Mouse (Mus musculus): Measurements from ENCODE around the gene Adamtsl5. TPM values are rescaled to one million over a fixed set of nuclear protein-coding genes. Genes with fewer than 3 reads are reported as not detected.
"Not testable (repeated sequence)": the region's sequence is repeated elsewhere in the genome, so short reads cannot be mapped to it uniquely, and the experiment has no call there.

Adamtsl5 gene
- polyA plus RNA-seq, 1 experiment from 2014 or later: 0.31 TPM

- Histone ChIP-seq H3K27ac (ENCODE audit: low read depth, low read length) (no peak overlapping the region), H3K9ac (ENCODE audit: low read length) (no peak overlapping the region), H3K36me3 (ENCODE audit: control insufficient read depth, insufficient read depth, low read length) (no peaks in the 10 kb centered on the region), H3K9me3 (ENCODE audit: control insufficient read depth, low read length) (no peaks in the 10 kb centered on the region), H3K4me2 (no peak overlapping the region), H3K4me1 (ENCODE audit: control insufficient read depth, insufficient read depth, low read length) (peaks cover 4% of the 10 kb centered on the region), H3K27me3 (ENCODE audit: control insufficient read depth, insufficient read depth, low read length) (peaks cover 75% of the 10 kb centered on the region), H3K4me3 (ENCODE audit: low read depth, low read length) (no peak overlapping the region)
- DNase-seq (ENCODE audit: low spot score, missing footprints) (peak; percentile 99), ATAC-seq (ENCODE audit: low FRiP score) (peak; percentile 74)
- WGBS: 5% methylated on average over 7 of the region's 7 CpGs
Observed at GRCm38 (mm10) chr10:80350292-80350691, 2.1 kb upstream of the Adamtsl5 start.

DNA sequence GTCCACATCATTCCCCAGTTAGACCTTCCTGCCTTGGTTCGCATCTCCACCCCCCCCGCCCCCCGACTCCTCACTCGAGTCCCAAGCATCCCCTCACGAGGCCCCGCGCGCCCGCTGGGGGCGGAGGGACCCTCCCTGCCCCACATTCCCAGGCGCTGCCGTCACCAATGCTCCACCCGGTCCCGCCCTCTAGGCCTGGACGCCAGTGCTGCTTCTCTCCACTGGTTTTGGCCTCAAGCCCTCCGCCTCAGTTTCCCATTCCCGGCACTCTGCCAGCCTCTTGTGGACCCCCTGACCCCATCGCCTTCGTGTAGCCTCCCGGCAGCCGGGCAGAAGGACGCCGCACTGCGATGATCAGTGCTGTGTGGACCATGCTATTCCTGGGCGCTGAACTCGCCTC, 769 bp upstream of the Adamtsl5 start:
- H3K36me3 ChIP-seq (ENCODE audit: control insufficient read depth, insufficient read depth, low read length): no peaks in the 10 kb centered on the region
- no peak overlapping the region for H3K4me2 ChIP-seq
- peaks cover 9% of the 10 kb centered on the region for H3K4me1 ChIP-seq (ENCODE audit: control insufficient read depth, insufficient read depth, low read length)
- H3K4me3 ChIP-seq (ENCODE audit: low read depth, low read length): no peak overlapping the region
- DNase-seq (ENCODE audit: low spot score, missing footprints) (no peak), ATAC-seq (ENCODE audit: low FRiP score) (no peak)
- H3K27ac ChIP-seq (ENCODE audit: low read depth, low read length): no peak overlapping the region
- H3K27me3 ChIP-seq (ENCODE audit: control insufficient read depth, insufficient read depth, low read length): peaks cover 80% of the 10 kb centered on the region
- 11% methylated on average over 26 of the region's 26 CpGs for WGBS
- no peaks in the 10 kb centered on the region for H3K9me3 ChIP-seq (ENCODE audit: control insufficient read depth, low read length)
- no peak overlapping the region for H3K9ac ChIP-seq (ENCODE audit: low read length)

GRCm38 (mm10) chr10:80347514-80347967, 671 bp downstream of the Adamtsl5 start:
- WGBS: 17% methylated on average over 17 of the region's 17 CpGs
- peaks cover 15% of the 10 kb centered on the region for H3K4me1 ChIP-seq (ENCODE audit: control insufficient read depth, insufficient read depth, low read length)
- H3K4me3 ChIP-seq (ENCODE audit: low read depth, low read length): no peak overlapping the region

GRCm38 (mm10) chr10:80345929-80346328, 2.3 kb downstream of the Adamtsl5 start:
- Histone ChIP-seq H3K27me3 (ENCODE audit: control insufficient read depth, insufficient read depth, low read length) (peaks cover 97% of the 10 kb centered on the region), H3K4me1 (ENCODE audit: control insufficient read depth, insufficient read depth, low read length) (peaks cover 22% of the 10 kb centered on the region)
- not testable (repeated sequence) for H3K9ac ChIP-seq (ENCODE audit: low read length); H3K36me3 ChIP-seq (ENCODE audit: control insufficient read depth, insufficient read depth, low read length); H3K9me3 ChIP-seq (ENCODE audit: control insufficient read depth, low read length); DNase-seq (ENCODE audit: low spot score, missing footprints); H3K27ac ChIP-seq (ENCODE audit: low read depth, low read length); H3K4me2 ChIP-seq; ATAC-seq (ENCODE audit: low FRiP score); H3K4me3 ChIP-seq (ENCODE audit: low read depth, low read length)
- 79% methylated on average over 5 of the region's 6 CpGs for WGBS

More at GRCm38 (mm10) chr10:80347514-80347967, 671 bp downstream of the Adamtsl5 start:
- Histone ChIP-seq H3K9me3 (ENCODE audit: control insufficient read depth, low read length) (no peaks in the 10 kb centered on the region), H3K4me2 (no peak overlapping the region), H3K27me3 (ENCODE audit: control insufficient read depth, insufficient read depth, low read length) (peaks cover 87% of the 10 kb centered on the region), H3K27ac (ENCODE audit: low read depth, low read length) (no peak overlapping the region), H3K36me3 (ENCODE audit: control insufficient read depth, insufficient read depth, low read length) (no peaks in the 10 kb centered on the region), H3K9ac (ENCODE audit: low read length) (peak overlapping the region; percentile 20; the same call in 1 of the 2 replicates)
- DNase-seq (ENCODE audit: low spot score, missing footprints) (no peak), ATAC-seq (ENCODE audit: low FRiP score) (no peak)

DNA sequence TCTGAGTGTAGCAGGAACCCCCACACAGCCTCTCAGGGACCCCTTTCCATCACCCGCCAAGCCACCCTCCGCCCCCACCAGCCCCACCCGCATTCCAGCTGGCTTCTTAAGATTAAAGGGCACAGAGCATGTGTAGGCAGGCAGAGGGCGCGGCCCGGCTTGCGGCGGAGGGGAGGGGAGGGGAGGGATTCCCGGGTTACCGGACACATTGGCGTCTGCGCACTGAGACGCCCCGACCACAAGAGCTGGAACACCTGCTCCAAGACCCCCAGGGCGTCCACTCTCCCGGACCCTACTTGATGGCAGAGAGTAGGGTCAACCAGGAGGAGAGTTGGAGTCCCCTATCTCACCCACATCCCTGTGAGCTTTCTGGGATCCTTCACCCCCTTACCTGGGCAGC, 3.1 kb downstream of the Adamtsl5 start:
- Histone ChIP-seq H3K4me1 (ENCODE audit: control insufficient read depth, insufficient read depth, low read length) (peaks cover 22% of the 10 kb centered on the region), H3K27ac (ENCODE audit: low read depth, low read length) (no peak overlapping the region)

DNA sequence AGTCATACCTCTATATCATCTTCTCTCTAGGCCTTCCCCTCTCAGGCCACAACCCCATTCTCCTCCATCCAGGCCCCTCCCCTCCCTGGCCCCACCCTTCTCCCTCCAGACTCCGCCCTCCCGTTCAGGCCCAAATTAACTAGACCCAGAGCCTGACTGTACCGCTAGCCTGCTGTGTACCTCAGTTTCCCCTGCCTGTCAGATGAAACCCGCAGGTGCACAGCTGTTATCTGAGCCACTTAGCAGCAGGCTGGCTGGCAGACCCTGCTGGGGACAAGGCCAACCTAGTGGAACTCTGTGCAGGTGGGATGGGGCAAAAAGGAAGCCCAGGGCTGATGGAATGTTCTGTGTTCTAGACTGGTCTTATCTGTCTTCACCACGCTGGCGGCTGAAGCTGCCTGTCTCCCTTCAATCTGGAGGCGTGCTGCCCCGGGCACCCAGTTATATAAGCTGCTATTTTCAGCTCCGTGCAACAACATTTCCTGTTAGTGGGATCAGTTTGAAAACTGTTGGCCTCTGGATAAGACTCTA, 4.0 kb downstream of the Adamtsl5 start:
- Histone ChIP-seq H3K9me3 (ENCODE audit: control insufficient read depth, low read length) (no peaks in the 10 kb centered on the region), H3K9ac (ENCODE audit: low read length) (no peak overlapping the region), H3K4me1 (ENCODE audit: control insufficient read depth, insufficient read depth, low read length) (peaks cover 22% of the 10 kb centered on the region), H3K4me3 (ENCODE audit: low read depth, low read length) (no peak overlapping the region), H3K36me3 (ENCODE audit: control insufficient read depth, insufficient read depth, low read length) (no peaks in the 10 kb centered on the region), H3K4me2 (no peak overlapping the region), H3K27ac (ENCODE audit: low read depth, low read length) (no peak overlapping the region), H3K27me3 (ENCODE audit: control insufficient read depth, insufficient read depth, low read length) (peaks cover 90% of the 10 kb centered on the region)
- no peak for DNase-seq (ENCODE audit: low spot score, missing footprints)
- ATAC-seq (ENCODE audit: low FRiP score): no peak
- 41% methylated on average over 9 of the region's 9 CpGs for WGBS

More for the DNA sequence above, 3.1 kb downstream of the Adamtsl5 start:
- peaks cover 99% of the 10 kb centered on the region for H3K27me3 ChIP-seq (ENCODE audit: control insufficient read depth, insufficient read depth, low read length)
- H3K4me2 ChIP-seq: no peak overlapping the region
- no peaks in the 10 kb centered on the region for H3K36me3 ChIP-seq (ENCODE audit: control insufficient read depth, insufficient read depth, low read length)
- 1% methylated on average over 16 of the region's 16 CpGs for WGBS
- ATAC-seq (ENCODE audit: low FRiP score): no peak
- DNase-seq (ENCODE audit: low spot score, missing footprints): no peak
- no peak overlapping the region for H3K9ac ChIP-seq (ENCODE audit: low read length)
- no peaks in the 10 kb centered on the region for H3K9me3 ChIP-seq (ENCODE audit: control insufficient read depth, low read length)
- H3K4me3 ChIP-seq (ENCODE audit: low read depth, low read length): no peak overlapping the region

- H3K27ac ChIP-seq (ENCODE audit: low read depth, low read length): no peak overlapping the region
Observed at GRCm38 (mm10) chr10:80343425-80343895, 4.8 kb downstream of the Adamtsl5 start.

DNA sequence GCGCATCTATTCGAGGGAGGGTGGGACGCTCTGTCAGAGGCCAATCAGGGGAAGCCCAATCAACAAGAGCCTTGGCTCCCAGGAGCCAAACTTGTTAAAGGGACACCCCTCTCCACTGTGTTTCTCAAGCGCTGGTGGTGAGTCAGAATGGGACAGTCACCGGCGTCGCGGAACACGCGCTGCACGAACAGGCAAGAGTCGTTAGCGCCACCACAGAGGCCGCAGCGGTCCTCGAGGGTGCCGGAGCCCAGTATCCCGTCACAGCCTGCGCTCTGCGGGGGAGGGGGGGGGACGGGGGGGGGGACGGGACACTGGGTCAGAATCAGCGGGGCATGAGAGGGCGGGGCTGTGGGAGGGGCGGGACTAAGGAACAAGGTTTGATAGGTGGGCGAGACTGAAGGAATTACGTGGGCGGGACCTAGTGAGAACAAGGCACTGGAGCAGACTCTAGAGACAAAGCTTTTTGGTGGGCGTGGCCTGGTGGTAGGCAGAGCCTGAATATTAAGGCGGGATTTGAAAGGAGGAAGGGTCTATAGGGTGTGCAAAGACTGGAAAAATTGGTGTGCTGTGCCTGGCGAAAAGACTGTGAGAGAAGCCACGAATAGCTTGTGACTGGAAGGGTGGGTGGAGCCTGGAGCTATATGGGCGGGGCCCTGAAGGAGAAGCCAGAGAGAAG, 5.3 kb downstream of the Adamtsl5 start:
- Histone ChIP-seq H3K9ac (ENCODE audit: low read length) (no peak overlapping the region), H3K27ac (ENCODE audit: low read depth, low read length) (no peak overlapping the region), H3K9me3 (ENCODE audit: control insufficient read depth, low read length) (no peaks in the 10 kb centered on the region), H3K27me3 (ENCODE audit: control insufficient read depth, insufficient read depth, low read length) (peaks cover 77% of the 10 kb centered on the region), H3K36me3 (ENCODE audit: control insufficient read depth, insufficient read depth, low read length) (no peaks in the 10 kb centered on the region), H3K4me1 (ENCODE audit: control insufficient read depth, insufficient read depth, low read length) (peaks cover 19% of the 10 kb centered on the region), H3K4me2 (peak overlapping the region; percentile 43), H3K4me3 (ENCODE audit: low read depth, low read length) (peak overlapping the region; percentile 28)
- under 1% methylated on average over 30 of the region's 33 CpGs for WGBS
- DNase-seq (ENCODE audit: low spot score, missing footprints): peak; percentile 96
- ATAC-seq (ENCODE audit: low FRiP score): peak; percentile 68

More at GRCm38 (mm10) chr10:80343425-80343895, 4.8 kb downstream of the Adamtsl5 start:
- Histone ChIP-seq H3K27me3 (ENCODE audit: control insufficient read depth, insufficient read depth, low read length) (peaks cover 83% of the 10 kb centered on the region), H3K4me1 (ENCODE audit: control insufficient read depth, insufficient read depth, low read length) (peaks cover 19% of the 10 kb centered on the region), H3K9ac (ENCODE audit: low read length) (no peak overlapping the region), H3K4me3 (ENCODE audit: low read depth, low read length) (peak overlapping the region; percentile 28), H3K9me3 (ENCODE audit: control insufficient read depth, low read length) (no peaks in the 10 kb centered on the region), H3K4me2 (peak overlapping the region; percentile 43), H3K36me3 (ENCODE audit: control insufficient read depth, insufficient read depth, low read length) (no peaks in the 10 kb centered on the region)
- ATAC-seq (ENCODE audit: low FRiP score) (peak; percentile 19; the same call in 1 of the 2 replicates), DNase-seq (ENCODE audit: low spot score, missing footprints) (no peak)
- 25% methylated on average over 13 of the region's 13 CpGs for WGBS

- Histone ChIP-seq H3K4me2 (peak overlapping the region; percentile 43), H3K9ac (ENCODE audit: low read length) (no peak overlapping the region), H3K27me3 (ENCODE audit: control insufficient read depth, insufficient read depth, low read length) (peaks cover 71% of the 10 kb centered on the region), H3K27ac (ENCODE audit: low read depth, low read length) (no peak overlapping the region), H3K9me3 (ENCODE audit: control insufficient read depth, low read length) (no peaks in the 10 kb centered on the region), H3K4me1 (ENCODE audit: control insufficient read depth, insufficient read depth, low read length) (peaks cover 19% of the 10 kb centered on the region), H3K36me3 (ENCODE audit: control insufficient read depth, insufficient read depth, low read length) (no peaks in the 10 kb centered on the region), H3K4me3 (ENCODE audit: low read depth, low read length) (peak overlapping the region; percentile 28)
- DNase-seq (ENCODE audit: low spot score, missing footprints) (no peak), ATAC-seq (ENCODE audit: low FRiP score) (peak; percentile 34)
- 3% methylated on average over 26 of the region's 26 CpGs for WGBS
Observed at GRCm38 (mm10) chr10:80342305-80342748, 5.9 kb downstream of the Adamtsl5 start.

Data from midbrain, embryonic 11.5 days (tissue).